Mouse (Mus musculus) forebrain, embryonic 10.5 days (tissue): ENCODE data around the gene Cstf3. TPM values are rescaled to one million over a fixed set of nuclear protein-coding genes. Genes with fewer than 3 reads are reported as not detected.
"Not testable (repeated sequence)": the region's sequence is repeated elsewhere in the genome, so short reads cannot be mapped to it uniquely, and the experiment has no call there.

Source experiments
- DNase-seq: peaks from one replicate; pipeline ENCODE4 v3.0.0-alpha.2; 2017; ENCODE audit warnings: low spot score; ENCODE audit errors: extremely low spot score
- H3K27ac ChIP-seq: fragments of 300-500 bp; sonication (generic); 2 replicates; pipeline ENCODE4 v1.5.1; 2016; ENCODE audit warnings: mild to moderate bottlenecking
- H3K27me3 ChIP-seq: fragments of 300-500 bp; sonication (generic); 2 replicates; pipeline ENCODE4 v1.6.1; 2016; ENCODE audit warnings: mild to moderate bottlenecking; ENCODE audit not compliant: poor library complexity, severe bottlenecking
- H3K36me3 ChIP-seq: fragments of 300-500 bp; sonication (generic); replicated peaks from 2 replicates; pipeline ENCODE4 v1.6.1; 2016; ENCODE audit warnings: mild to moderate bottlenecking, moderate library complexity
- H3K4me1 ChIP-seq: fragments of 300-500 bp; sonication (generic); 2 replicates; pipeline ENCODE4 v1.6.1; 2016
- H3K4me3 ChIP-seq: fragments of 300-500 bp; sonication (generic); 2 replicates; pipeline ENCODE4 v1.5.1; 2016; ENCODE audit warnings: mild to moderate bottlenecking, moderate library complexity
- H3K9me3 ChIP-seq: fragments of 300-500 bp; sonication (generic); 2 replicates; pipeline ENCODE4 v1.6.1; 2016; ENCODE audit warnings: mild to moderate bottlenecking, moderate library complexity
- WGBS: fragments of 180-500 bp; shearing (Covaris S2); methylation state at CpG from one replicate; pipeline ENCODE4 v1.1.7; 2016; 5-methylcytosine and 5-hydroxymethylcytosine counted together
- polyA plus RNA-seq: library from polyadenylated mRNA; unstranded; fragments of >200 nt; fragmentation: Nextera tagmentation; extraction: Ambion mirVana; gene quantifications from 2 replicates; pipeline ENCODE4 v1.2.1, GENCODE M21; 2016

The Cstf3 gene
- polyA plus RNA-seq = 96.5 and 104 TPM in 2 replicates

DNA sequence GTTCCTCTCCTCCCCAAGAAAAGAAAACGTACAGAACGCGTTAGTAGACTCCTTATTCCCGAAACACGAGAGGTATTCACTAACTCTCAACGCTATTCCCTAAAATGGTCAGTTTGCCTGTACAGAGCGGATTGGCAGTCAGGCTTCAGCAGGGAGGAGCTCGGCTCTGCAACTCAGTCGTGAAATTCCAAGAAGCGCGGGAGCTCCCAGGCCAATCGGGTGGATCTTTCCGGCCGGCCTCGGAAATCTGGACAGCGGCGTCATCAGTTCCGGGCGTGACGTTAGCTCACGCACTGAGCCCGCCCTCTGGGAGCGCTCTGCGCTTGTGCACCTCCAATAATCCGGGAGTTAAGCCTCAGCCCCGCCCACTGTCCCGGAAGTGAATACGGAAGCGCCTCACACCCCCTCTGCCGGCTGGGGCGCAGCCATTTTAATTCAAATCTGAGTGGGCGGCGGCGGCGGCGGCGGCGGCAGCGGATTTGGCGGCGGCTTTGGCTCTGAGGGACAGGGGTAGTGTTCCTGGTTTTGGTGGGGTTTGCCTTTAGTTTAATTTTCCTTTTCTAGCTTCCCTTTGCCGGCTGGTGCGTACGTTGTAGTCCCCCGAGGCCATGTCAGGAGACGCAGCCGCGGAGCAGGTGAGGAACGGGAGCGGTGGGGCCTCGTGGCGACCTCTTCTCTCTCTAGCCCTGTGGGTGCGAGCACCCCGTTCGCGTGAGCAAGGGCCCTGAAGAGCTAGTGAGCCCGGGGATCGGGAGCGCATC lies at the start of gene Cstf3:
TSS of gene Cstf3 (plus strand) at position 456 of the 761 bp plus-strand sequence.
- H3K4me1 ChIP-seq = peaks cover 24% of the 10 kb centered on the region
- peak; percentile 100 for DNase-seq
- under 1% methylated on average over 59 of the region's 59 CpGs for WGBS

DNA sequence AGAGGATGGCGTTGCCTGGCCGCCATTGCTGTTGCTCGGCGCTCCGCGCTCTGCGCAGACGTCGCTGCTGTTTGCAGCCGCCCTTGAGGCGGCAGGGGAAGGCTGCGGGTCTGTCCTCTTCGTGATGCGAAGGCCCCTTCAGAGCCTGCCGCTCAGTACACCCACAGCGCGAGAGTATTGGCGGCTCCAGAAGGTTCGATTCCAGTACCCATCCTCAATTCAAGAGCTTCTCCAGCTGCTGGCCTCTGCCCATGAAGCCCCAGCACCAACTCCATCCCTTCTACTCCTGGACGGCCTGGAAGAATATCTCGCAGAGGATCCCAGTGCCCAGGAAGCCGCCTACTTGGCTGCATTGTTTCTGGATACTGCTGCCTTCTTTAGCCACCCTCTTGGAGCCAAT lies 33.6 kb upstream of the Cstf3 start:
- not testable (repeated sequence) for H3K9me3 ChIP-seq, H3K27ac ChIP-seq, H3K36me3 ChIP-seq, H3K4me3 ChIP-seq, H3K4me1 ChIP-seq, DNase-seq, H3K27me3 ChIP-seq
- 92% methylated on average over 22 of the region's 22 CpGs for WGBS

More for the DNA sequence above, at the start of gene Cstf3:
- Histone ChIP-seq H3K36me3 (peaks cover 16% of the 10 kb centered on the region), H3K9me3 (no peaks in the 10 kb centered on the region), H3K4me3 (peak within 1 kb of the TSS; percentile 94), H3K27me3 (no peaks in the 10 kb centered on the region), H3K27ac (peak within 1 kb of the TSS; percentile 96)

DNA sequence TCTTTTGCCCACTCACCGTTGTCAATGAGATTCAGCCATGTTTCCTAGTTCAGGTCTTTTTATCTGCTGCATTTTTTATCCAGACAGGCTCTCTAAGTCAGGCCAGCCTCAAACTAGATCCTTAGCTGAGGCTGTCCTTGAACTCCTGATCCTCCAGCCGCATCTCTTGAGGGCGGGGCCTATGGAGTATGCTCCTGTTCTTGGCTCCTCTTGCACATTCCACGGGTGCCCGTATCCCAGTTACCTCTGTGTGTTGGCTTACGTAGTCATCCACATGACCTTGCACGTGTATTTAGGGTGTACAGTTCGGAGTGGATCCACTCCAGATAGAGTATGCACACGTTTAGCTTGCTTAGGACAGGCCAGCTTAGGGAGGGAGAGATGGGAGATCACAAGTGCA lies 32.6 kb upstream of the Cstf3 start:
- no peaks in the 10 kb centered on the region for H3K4me1 ChIP-seq
- H3K27ac ChIP-seq = no peak overlapping the region
- no peaks in the 10 kb centered on the region for H3K9me3 ChIP-seq
- 95% methylated on average over 9 of the region's 9 CpGs for WGBS
- no peaks in the 10 kb centered on the region for H3K27me3 ChIP-seq
- no peak for DNase-seq
- H3K4me3 ChIP-seq = no peak overlapping the region
- no peaks in the 10 kb centered on the region for H3K36me3 ChIP-seq

DNA sequence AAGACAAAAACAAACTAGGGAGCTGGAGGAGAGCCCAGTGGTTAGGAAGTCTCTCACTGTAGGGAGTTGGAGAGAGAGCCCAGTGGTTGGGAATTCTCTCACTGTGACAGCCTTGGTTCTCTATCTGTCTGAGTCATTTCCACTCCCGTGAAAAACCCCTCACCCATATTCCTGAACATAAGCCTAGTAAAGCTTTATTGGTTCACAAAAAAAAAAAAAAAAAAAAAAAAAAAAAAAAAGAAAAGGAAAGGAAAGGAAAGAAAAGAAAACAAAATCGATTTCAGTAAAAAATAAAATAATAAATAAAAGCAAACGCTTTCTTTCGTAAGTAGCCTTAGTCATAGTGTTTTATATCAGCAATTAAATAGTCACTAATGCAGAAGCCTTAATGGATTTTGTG lies 32.0 kb upstream of the Cstf3 start:
- H3K4me1 ChIP-seq = no peaks in the 10 kb centered on the region
- H3K4me3 ChIP-seq = no peak overlapping the region
- no peak overlapping the region for H3K27ac ChIP-seq
- 93% methylated on average over 4 of the region's 4 CpGs for WGBS
- no peaks in the 10 kb centered on the region for H3K9me3 ChIP-seq
- DNase-seq = no peak
- no peaks in the 10 kb centered on the region for H3K27me3 ChIP-seq
- H3K36me3 ChIP-seq = no peaks in the 10 kb centered on the region

DNA sequence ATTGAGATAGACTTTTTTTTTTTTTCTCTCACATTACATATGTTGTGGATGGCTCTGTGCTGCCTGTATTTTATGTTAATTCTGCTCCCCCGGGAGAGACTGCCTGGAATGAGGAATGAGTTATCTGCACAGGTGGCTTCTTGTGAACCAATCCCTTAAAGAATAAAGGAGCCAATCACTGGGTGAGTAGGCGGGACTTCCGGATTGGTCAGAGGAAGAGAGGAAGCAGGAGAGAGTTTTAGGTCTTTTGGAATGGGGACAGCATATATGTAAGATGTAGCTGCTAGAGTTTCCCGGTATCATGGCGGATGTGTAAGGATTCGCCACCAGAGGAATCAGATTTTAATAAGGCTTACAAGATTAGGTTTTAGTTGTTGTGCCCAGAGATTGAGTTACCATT lies 31.4 kb upstream of the Cstf3 start:
- 74% methylated on average over 6 of the region's 6 CpGs for WGBS
- H3K4me3 ChIP-seq = no peak overlapping the region
- H3K9me3 ChIP-seq = no peaks in the 10 kb centered on the region
- DNase-seq = no peak
- H3K27me3 ChIP-seq = no peaks in the 10 kb centered on the region
- no peaks in the 10 kb centered on the region for H3K4me1 ChIP-seq
- H3K27ac ChIP-seq = no peak overlapping the region
- no peaks in the 10 kb centered on the region for H3K36me3 ChIP-seq

DNA sequence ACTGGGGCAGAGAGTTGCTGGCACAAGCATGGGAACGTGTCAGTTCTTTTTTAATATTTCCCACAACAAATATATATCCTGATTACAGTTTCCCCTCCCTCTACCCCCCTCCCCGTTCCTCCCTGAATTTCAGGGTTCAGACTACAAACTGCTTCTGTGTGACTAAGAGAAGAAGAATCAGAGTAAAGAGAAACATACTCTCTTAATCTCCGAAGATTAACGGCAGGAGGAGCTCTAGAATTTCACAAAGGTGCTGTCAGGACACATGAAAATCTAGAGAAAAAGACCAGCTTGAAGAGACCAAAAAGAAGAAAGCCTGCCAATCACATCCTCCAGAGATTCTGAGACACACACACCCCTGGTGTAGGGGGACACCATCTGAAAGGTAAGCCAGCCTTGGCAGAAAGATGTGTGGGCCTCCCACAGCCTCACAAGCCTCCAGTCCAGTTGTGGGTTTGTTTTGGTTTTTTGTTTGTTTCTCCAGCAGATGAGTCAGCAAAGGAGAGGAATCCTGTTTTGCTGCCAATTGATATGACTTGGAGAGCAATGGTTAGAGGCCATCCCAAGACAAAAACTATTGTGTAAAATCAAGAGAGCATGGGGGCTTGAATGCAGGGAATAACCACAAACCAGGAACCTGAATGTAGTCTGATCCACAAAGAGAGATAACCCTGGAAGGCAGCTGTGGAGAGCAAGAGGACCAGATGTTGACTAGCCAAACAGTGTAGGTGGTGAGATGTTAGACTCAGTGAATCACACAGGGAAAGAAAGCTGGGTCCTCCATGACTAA lies 30.5 kb upstream of the Cstf3 start:
- H3K27me3 ChIP-seq = no peaks in the 10 kb centered on the region
- no peak overlapping the region for H3K27ac ChIP-seq
- 91% methylated on average over 4 of the region's 4 CpGs for WGBS

DNA sequence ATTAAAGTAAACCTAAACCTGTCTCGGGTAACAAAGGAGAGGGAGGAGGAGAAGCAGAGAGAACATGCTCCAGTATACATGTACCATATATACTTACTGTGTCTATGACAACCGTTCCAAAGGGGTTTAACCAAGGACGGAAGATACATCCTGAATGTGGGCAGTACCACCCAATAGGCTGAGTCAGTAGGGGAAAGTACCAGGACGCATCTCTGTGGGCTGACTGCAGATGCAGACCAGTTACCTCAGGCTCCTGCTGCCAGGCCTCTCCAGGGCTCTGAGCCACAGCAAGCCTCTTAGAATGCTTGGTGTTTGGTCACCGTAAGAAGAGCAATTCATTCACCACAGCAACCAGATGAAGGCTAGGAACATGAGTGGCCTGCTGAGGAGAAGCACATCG lies 28.9 kb upstream of the Cstf3 start:
- Histone ChIP-seq H3K36me3 (no peaks in the 10 kb centered on the region), H3K27me3 (no peaks in the 10 kb centered on the region), H3K27ac (no peak overlapping the region), H3K4me1 (no peaks in the 10 kb centered on the region), H3K4me3 (no peak overlapping the region), H3K9me3 (no peaks in the 10 kb centered on the region)
- DNase-seq = no peak
- 90% methylated on average over 6 of the region's 6 CpGs for WGBS

More for the DNA sequence above, 30.5 kb upstream of the Cstf3 start:
- Histone ChIP-seq H3K4me1 (no peaks in the 10 kb centered on the region), H3K36me3 (no peaks in the 10 kb centered on the region), H3K4me3 (no peak overlapping the region), H3K9me3 (no peaks in the 10 kb centered on the region)
- no peak for DNase-seq

DNA sequence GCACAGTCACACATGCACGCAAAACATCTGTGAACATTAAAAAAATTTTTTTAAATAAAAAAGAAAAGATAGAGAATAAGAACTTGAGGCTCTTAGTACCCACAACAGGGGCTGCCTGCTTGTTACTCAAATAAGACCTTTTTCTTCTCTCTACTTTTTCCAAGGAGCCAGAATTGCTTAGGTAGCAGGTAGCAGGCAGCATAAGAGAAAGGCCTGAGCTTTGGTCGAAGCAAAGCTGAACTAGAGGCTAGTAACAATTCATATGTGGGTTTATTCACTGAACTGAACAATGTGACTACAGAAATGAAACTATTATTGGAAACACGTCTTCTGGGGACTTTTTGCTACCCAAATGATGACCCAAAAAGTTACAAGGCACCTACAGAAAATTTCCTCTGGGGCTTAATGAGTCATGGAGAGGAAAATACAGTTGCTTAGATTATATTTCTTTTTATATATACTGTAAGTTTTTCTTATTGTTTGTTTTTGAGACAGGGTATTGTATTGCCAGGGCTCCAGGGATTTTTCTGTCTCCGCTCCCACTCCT lies 28.3 kb upstream of the Cstf3 start:
- no peaks in the 10 kb centered on the region for H3K36me3 ChIP-seq
- no peaks in the 10 kb centered on the region for H3K27me3 ChIP-seq
- H3K4me1 ChIP-seq = no peaks in the 10 kb centered on the region
- 88% methylated on average over 4 of the region's 4 CpGs for WGBS
- no peak for DNase-seq
- H3K27ac ChIP-seq = no peak overlapping the region
- H3K4me3 ChIP-seq = no peak overlapping the region
- no peaks in the 10 kb centered on the region for H3K9me3 ChIP-seq

DNA sequence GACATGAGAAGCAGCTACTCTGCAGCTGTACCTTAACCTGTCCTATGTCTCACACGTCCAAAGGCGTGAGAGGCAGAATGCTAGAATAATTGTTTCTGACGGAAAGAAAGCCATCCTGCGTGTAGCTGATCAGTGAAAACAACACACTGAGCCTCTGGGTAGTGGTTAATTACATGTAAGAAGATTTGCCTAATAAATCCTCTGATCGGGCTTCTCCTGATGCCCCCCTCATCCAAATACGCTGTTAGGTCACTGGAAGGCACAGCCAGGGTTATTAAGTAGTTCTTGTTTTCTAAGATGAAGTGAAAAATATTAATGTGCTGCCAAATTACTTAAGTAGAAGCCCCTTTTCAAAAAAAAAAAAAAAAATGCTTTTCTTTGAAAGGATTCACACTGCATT lies 18.3 kb upstream of the Cstf3 start:
- no peak overlapping the region for H3K4me3 ChIP-seq
- H3K27me3 ChIP-seq = no peaks in the 10 kb centered on the region
- no peaks in the 10 kb centered on the region for H3K9me3 ChIP-seq
- WGBS = 74% methylated on average over 6 of the region's 6 CpGs
- no peak for DNase-seq
- H3K27ac ChIP-seq = no peak overlapping the region
- 0 out of 2 replicates have a peak, but pooled peaks cover 4% of the 10 kb centered on the region for H3K4me1 ChIP-seq
- H3K36me3 ChIP-seq = no peaks in the 10 kb centered on the region

DNA sequence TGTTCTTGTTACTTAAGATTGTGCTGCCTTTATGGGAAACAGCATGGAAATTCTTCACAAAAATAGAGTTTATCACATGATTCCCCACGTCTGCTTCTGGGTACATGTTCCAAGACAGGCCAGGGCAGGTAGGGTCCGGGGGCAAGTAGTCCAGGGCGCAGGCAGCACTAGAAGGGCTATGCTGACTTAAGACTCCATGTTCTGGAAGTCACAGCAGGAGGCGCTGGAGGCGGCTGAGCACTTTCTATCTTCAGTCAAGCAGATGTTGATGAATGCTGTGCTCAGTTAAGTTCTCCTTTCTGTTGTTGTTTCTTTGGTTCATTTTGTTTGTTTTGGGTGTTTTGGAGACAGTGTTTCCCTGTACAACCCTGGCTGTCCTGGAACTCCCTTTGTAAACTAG lies 14.1 kb upstream of the Cstf3 start:
- WGBS = 78% methylated on average over 5 of the region's 5 CpGs
- no peak for DNase-seq
- no peak overlapping the region for H3K4me3 ChIP-seq
- peaks cover 5% of the 10 kb centered on the region; the same call in 1 of the 2 replicates for H3K4me1 ChIP-seq
- H3K9me3 ChIP-seq = no peaks in the 10 kb centered on the region
- no peaks in the 10 kb centered on the region for H3K27me3 ChIP-seq
- no peak overlapping the region for H3K27ac ChIP-seq
- H3K36me3 ChIP-seq = no peaks in the 10 kb centered on the region

DNA sequence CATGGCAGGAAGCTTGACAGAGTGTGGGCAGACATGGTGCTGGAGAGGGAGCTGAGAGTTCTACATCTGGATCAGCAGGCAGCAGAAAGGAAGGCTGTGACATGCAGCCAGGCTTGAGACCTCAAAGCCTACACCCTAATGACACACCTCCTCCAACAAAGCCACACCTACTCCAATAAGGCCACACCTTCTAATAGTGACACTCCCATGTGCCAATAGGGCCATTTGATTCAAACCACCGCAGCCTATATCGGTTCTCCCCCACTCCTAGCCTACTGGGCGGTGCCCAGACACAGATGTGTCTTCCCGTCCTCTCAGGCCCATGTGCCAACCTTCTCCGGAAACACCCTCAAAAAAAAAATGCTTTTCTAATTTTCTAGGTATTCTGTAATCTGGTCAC lies 12.3 kb upstream of the Cstf3 start:
- H3K9me3 ChIP-seq = no peaks in the 10 kb centered on the region
- H3K27me3 ChIP-seq = no peaks in the 10 kb centered on the region
- DNase-seq = no peak
- H3K27ac ChIP-seq = no peak overlapping the region
- WGBS = 76% methylated on average over 5 of the region's 5 CpGs
- no peaks in the 10 kb centered on the region for H3K36me3 ChIP-seq
- H3K4me3 ChIP-seq = no peak overlapping the region
- H3K4me1 ChIP-seq = peaks cover 6% of the 10 kb centered on the region; the same call in 1 of the 2 replicates

DNA sequence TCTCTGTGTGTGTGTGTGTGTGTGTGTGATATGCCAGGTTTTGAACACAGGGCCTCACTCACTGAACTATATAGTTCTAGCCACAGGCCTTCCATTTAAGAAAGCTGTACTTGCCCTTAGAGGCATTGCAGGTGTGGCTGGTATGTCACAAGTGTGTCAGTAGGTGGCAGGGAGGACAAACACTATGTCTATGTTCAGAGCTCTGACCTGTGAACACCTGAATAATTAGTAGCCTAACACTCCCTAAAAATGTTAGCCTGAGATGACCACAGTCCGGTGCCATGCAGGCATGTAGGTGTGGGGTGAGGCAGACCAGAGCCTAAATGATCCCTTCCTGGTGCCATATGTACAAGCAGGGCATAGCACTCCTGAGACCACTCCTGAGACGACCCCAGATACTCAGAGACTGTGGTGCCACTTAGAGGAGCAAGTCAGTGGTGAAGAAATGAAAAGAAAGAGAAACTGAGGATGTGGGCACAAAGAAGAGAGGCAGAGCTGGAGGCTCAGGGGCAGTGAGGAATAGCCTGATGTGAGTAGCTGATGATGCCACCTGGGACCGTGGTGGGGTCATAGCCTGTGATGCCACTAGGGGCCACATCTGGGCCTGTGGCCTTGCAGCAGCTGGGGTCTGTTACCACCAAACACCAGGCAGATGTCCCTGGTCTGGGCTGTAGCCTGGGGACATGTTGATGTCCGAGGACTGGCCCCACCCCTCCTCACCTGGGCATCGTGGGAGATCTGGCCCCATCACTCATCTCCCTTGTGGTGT lies 11.3 kb upstream of the Cstf3 start:
- DNase-seq = no peak
- no peaks in the 10 kb centered on the region for H3K27me3 ChIP-seq
- H3K4me3 ChIP-seq = no peak overlapping the region
- WGBS = 81% methylated on average over 5 of the region's 5 CpGs
- H3K27ac ChIP-seq = no peak overlapping the region
- peaks cover 6% of the 10 kb centered on the region; the same call in 1 of the 2 replicates for H3K4me1 ChIP-seq
- no peaks in the 10 kb centered on the region for H3K36me3 ChIP-seq
- no peaks in the 10 kb centered on the region for H3K9me3 ChIP-seq
